Mouse (Mus musculus): ENCODE data around the gene Zfp879.
A peak's percentile ranks its signal among the peaks of the same experiment; 100 is the strongest.

The Zfp879 gene

DNA sequence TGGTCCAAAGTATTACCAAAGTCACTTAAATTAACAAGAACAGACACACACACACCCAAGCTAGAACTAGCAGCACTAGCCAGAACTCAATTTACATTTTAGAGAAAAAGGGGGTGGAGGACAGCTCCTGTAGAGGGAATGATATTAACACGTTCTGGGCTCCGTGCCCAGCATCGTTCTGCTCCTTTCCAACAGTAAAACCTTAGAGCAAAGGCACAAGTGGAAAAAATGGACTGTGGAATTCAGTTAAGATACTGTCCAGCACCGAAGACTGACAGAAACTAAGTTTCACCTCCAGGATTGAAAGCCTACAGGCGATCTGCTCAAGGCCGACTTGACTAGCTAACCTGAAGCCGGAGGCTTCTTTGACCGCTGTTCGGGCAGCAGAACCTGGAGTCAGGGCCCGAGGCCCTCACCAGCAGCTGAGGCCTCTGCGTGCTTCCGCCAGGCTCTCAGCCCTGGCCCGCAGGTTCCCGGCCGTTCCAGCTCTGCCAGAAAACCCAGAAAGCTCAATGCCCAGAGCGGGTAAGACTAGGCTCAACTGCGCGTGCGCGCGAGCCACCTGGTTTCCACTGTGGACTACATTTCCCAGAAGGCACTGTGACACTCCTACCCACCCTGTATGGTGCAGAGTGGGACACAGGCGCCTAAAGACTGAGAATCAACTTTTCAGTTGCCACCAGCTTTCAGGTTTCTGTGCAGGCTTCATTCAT is at the start of gene Zfp879:
Gene Zfp879, minus strand, starts transcription at position 530 of the 713 bp plus-strand sequence.
- DNase-seq: peak; percentile 86 to 89

DNA sequence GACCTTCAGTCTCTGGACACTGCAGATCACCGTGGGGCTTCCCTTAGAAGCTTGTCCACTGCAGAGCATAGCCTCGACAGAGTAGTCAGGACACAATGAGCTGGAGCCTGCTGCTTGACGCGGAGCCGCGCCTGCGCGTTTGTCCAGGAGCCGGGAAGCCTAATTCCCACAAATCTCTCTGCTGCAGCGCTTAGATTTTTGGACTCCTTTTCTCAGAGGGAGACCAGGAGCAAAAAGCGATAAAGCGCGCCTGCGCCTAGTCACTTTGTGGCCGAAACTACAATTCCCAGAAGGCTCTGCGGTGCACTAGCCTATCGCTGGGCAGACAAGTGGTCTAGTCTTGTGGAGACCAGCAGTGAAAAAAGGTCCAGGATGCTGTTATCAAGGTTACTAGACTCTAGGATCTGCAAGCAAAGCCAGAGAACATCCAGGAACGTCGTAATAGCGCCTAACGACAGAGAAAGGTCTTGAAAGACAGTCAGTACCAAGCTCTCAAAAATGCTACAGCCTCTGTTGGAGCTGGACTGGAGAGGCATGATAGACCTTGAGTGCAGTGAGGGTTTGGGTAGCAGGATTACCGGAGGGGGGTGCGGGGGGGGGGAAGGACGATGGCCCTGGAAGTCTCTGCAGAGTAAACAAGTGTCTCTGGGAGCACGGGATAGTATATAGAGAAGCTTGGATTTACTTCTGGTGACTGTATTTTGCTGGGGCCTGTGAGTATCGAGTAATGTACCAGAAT is 46.2 kb upstream of the Zfp879 start, which contains the start of gene Zfp454:
Gene Zfp454, minus strand, starts transcription at position 262 of the 739 bp plus-strand sequence.
- DNase-seq: peak in 1 of 2 experiments; percentile 12

DNA sequence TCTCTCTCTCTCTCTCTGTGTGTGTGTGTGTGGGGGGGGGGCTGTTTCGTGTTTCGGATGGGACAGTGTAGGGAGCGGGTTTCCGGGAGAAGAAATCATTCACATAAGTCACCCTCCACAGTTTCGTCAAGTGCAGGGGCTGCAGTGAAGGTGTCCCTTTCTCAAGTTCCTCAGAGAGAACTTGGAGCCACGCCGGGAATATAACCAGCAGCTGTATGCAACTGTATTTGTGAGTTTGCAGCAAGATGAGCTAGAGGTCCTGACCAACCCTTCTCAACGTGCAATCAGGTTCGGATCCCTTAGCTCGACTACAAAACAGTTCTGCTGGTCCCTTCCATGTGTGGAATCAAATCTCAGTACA is 45.6 kb upstream of the Zfp879 start:
- no peak for DNase-seq

DNA sequence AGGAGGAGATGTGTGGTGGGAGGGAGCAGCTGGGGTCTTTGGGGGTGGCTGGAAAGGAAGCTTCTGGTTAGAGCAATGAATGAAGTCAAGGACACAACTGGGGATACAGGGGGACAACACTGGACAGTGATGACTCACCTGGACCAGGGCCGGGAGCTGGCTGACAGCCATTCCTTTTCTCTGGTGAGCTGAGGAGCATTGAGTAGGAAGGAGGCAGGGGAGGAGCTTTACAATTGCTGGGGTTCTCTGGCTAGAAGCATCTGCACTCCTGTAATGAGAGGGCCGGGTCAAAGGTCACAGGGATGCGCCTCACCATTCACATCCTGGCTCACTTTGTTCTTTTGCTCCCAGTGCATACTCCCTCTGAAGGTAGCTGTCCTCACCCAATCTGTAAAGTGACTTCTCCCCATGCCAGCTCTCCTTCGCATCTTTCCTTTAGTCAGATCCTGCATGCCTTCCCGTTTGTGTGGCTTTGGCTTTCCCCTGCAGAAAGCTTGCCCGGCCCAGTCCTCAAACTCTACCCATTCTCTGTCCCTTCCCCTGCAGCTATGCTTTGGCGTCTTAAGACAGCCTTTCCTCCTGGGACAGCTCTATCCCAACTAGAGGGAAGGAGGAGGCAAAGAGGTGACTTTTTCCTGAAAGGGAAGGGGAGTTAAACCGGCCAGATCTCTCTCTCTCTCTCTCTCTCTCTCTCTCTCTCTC is 45.0 kb upstream of the Zfp879 start:
- no peak for DNase-seq

DNA sequence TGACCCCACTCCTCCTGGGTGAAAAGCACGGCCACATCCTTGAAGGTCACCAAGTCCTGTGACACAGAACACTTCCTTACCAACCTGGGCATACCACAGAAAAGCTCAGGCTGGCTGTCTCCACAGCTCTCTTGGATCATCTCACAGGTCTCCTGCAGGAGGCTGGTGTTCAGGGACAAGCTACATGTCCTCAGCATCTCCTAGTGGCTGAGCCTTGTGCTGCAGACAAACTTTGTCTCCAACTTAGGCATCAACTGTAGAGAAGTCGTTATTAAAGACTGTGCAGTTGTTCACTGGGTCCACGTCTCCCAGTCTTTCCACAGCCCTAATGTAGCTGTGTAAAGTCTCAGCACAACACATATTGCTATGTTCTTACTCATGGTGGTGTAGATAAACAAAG is 42.4 kb upstream of the Zfp879 start:
- peak in 1 of 2 experiments; percentile 6 for DNase-seq

DNA sequence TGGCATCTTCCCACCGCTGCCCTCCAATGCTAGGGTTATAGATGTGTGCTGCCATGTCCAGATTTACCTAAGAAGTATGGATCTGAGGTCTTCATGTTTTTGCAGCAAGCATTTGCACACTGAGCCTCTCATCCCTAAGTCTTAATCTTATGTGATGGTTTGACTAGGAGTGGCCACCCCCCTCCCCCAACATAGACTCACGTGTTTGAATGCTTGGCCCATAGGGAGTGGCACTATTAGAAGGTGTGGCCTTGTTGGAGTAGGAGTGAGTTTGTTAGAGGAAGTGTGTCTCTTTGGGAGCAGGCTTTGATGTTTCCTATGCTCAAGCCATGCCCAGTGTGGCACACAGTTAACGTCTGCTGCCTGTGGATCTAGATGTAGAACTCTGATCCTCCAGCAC is 37.3 kb upstream of the Zfp879 start:
- no peak for DNase-seq

DNA sequence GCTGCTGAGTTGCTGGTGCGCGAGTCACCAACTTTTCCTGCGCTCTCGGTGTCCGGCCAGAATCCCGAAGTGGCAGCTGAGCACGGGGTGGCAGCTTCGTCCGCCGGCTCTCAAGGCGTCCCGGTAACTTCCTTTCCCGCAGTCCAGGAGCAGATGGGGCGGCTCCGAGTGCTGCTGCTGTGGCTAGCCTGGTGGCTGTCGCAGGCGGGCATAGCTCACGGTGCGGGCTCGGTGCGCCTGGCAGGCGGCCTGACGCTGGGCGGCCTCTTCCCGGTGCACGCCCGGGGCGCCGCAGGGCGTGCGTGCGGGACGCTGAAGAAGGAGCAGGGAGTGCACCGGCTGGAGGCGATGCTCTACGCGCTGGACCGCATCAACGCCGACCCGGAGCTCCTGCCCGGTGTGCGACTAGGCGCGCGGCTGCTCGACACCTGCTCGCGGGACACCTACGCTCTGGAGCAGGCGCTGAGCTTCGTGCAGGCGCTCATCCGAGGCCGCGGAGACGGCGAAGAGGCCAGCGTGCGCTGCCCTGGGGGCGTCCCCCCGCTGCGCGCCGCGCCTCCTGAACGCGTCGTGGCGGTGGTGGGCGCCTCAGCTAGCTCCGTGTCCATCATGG is 9.7 kb upstream of the Zfp879 start:
- peak; percentile 35 to 48 for DNase-seq

DNA sequence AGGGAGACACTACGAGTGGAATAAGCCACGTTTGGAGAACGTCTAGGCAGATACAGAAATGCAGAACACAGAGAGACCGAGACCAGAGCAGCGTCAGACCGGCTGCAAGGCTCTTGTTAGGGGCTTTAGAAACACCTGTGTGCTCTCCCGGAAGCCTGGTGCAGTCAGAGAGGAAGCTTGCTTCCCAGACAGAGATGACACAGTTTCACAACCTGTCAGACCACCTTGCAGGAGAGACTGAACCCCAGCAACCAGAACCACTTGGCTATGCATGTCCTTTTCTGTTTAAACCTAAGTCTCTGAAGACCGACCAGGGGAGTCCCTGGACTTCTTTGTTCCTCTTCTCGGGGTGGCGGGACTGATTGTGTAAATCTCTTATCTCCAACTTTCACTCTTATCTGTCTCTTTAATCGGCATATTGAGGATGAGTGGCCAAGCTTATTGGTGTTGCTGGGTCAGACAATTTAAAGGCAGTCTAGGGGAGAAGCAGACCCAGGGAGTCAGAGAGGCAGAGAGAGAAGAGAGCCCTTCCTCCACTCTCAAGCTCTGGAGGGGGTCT is 8.9 kb upstream of the Zfp879 start, which contains the start of gene Grm6:
Gene Grm6, plus strand, starts transcription at position 509 of the 559 bp plus-strand sequence.
- peak; percentile 48 to 67 for DNase-seq

DNA sequence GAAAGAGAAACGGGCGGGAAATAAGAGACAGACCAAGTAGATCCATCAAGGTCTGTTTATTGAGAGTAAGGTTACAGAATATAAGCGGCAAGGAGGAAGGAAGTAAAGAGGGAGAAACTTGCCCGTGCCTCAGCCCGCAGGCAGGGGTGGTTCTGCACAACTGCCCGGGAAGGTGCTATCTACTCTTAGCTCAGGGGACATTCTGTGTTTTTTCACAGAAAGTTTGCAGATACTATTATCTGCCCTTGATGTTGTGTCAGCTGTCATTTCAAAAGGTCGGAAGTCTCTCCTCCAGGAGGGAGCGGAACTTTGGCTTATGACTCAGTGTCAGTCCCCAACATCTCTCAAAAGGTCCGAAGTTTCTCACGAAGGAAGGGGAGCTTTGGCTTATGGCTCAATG is 8.0 kb upstream of the Zfp879 start:
- peak in 1 of 2 experiments; percentile 16 for DNase-seq

DNA sequence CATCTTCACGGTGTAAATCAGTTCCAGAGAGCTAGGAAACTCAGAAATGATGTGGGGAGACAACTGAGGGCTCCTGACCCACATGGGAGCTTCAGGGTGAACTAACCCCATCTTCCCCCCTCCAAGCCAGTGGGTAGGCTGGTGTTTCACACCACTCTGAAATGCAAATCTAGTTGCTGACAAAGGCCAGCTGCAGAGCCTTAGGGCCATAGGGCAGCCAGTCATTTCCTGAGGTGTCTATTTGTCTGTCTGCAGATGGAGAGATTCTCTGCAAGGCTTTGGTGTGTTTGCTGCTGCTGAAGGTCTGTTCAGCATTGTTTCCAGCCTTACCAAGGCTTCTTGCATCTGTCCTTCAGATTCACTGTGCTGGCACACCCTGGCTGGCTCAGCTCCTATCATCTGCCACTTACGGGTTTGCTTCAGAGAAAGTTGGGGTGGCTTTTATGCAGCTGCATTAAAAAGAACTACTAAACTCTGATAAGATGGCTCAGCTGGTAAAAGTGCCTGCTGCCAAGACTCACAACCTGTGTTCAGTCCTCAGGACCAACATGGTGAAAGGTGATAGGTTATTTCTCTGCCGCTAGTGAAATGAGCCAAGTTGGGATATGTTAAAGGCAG is 7.3 kb upstream of the Zfp879 start:
- DNase-seq: peak; percentile 18 to 32

DNA sequence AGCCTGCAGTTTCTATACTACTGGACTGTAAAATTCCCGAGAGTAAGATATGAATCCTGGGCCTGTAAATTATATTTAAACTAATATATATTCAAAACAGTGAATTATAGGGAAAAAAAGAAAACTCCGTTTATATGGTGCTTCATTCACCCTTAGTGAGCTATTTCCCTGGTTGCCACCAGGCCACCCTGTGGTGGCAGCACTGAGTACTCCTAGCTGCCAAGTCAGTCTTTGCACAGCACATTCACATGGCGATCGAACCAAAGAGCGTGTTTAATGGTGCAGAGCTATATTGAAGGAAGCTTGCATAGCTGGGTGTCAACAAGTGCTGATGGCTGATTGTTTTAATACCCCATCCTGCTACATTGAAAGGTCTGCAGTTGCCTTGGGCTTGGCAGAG is 5.7 kb upstream of the Zfp879 start:
- DNase-seq: no peak

DNA sequence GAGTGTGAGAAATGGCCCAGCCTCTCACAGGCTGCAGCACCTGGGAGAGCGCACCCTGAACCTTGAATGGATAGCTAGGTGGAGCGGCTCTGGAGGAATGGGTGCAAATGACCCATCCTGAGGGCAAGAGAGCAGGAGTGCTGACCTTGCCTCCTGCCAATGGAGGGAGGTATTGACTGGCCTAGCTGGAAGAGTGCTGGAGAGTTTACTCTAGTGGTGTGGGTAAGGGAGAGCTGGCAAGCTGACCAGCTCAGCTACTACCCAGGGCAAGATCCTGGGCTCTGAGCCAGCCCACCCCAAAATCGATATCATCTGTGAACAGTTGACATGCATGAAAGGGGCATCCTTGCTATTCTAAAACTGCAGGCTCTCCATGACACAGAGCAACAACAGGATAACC is 4.6 kb upstream of the Zfp879 start:
- DNase-seq: no peak

DNA sequence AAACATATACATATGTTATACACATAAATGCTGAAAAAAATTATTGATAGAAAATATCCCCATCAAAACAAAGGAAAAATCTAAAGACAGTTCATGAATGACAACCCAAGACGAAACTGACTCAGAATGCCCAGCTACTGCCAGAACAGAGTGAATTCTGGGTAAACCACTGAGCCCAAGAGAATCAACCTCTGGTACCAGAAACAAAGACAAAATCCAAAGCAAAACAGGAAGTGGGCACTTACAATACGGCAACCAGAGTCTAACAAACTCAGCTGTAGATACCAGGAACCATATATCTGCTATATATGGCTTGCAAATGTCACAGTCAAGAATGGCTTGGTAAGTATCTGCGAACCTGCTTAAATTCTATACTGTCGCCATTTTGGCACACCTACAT is 5.6 kb downstream of the Zfp879 start:
- DNase-seq: no peak

DNA sequence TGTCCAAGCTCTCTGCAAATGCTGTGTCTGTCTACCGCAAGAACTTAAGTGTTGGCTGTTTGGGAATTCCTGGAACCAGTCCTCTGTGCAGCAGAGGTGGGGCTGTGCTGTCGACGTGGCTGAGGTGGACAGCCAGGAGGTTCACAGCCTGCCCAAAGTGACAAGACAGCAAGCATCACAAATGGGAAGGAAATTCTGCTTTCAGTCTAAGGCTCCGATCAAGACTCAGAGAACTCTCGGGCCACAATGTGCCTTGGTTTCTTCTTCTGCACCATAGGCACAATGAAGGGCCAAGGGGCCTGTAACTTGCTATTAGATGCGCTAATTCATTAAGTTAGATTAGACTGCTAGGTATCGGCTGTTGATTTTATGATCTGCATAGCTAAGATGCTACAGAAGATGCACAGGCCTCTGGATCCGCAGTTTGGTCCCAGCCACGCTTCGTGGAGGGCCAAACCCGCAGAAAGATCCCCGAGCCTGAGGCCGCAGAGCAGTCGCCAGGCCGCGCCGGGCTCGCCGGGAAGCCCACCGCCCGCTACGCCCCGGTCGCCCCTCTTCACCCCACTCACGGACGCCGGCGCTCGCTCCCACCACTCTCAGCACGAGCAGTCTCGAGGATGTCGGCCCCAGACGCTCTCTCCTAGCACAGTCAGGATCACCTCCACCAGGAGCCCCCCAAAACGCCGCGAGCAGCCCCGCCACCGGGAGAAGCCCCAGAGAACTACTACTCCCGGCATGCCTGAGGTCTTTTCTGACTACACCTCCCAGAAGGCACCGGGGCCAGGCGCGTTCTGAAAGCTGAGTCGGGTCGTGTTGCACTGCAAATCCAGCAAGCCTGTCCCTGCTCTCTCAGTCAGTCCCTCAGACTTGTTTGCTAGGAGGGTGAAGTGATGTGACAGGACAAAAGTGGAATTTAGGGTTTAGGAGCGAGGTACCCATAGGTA is 14.1 kb downstream of the Zfp879 start, which contains the start of gene Zfp354c:
Gene Zfp354c, minus strand, starts transcription at position 715 of the 944 bp plus-strand sequence.
- DNase-seq: peak; percentile 84 to 88

DNA sequence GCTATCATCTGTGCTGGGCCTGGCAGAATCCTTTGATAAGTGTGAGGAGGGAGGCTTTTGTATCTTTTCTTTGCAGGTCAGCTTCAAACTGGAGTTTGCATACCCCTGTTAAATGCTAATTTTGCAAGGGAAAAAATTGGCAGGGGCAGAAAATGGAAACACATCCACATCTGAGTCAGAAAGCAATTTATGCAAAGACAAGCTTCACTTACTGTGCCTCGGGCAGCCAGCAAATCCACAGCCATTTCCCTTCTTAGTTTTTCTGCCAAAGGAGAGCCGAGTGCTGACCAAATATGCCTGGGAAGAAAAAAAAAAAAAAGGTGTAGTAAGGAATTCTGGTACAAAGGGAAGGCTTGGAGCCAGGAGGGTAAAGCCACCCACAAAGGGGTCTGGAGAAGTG is 15.1 kb downstream of the Zfp879 start:
- no peak for DNase-seq

DNA sequence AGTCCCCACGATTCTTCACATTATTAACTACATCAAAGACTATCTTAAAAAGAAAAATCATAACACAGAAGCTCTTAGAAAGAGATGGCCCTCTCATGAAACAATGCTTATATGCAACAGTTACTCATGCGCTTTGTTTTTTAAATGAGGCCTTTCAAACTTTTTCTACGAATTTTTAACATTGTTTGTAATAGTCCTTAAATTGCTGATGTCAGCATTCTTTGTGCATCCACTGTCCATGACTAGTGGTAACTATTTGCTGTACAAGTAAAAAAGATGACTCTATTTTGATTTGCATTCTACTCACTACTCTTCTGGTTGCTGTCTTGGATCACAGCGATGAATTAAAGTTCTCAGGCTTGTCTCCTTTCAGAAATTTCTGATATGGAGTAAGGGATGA is 27.1 kb downstream of the Zfp879 start:
- DNase-seq: no peak

DNA sequence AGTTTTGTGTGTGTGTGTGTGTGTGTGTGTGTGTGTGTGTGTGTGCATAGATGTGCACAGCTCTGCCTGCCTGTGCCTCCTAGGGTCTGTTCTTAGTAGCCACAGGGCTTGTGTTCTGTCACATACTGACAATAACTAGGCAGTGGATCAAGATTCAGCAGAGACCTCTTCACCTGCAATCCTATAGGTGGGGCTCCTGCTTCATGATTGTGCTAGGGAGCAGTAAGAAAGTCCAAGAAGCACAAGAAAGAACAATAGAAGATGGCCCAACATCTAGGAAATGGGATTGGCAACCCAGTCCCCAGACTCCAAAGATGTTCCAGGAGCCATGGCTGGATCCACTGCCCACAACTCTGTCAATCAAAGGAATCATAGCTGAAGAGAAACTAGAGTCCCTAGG is 42.5 kb downstream of the Zfp879 start:
- no peak for DNase-seq

DNA sequence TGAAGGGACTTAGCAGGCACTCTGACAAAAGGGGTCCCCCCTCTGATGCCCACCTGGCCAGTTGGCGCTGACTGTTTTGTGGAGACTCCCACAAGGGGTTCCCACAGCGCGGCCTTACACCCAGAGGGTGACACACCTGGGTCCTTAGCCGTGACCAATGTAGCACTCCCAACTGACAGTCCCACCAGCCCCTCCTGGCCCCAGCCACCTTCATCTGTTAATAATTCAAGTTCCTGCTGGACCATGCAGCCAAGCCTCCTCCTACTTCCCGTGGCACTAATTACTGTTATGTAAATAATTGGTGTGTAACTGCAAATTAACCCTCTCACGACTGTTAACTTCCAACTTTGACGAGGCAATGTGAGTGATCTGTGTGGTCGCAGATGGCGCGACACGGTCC is 43.7 kb downstream of the Zfp879 start:
- DNase-seq: no peak

All from thymus, postnatal 36 days (tissue).